Mouse (Mus musculus) CD4-positive, CD25-positive, alpha-beta regulatory T cell, adult 4 months (primary cell): Measurements from ENCODE around the gene Zfp987. TPM values are rescaled to one million over a fixed set of nuclear protein-coding genes. Genes with fewer than 3 reads are reported as not detected.
"Not testable (repeated sequence)": the region's sequence is repeated elsewhere in the genome, so short reads cannot be mapped to it uniquely, and the experiment has no call there.

Experiments used
- ATAC-seq: one replicate; pipeline ENCODE4 v1.8.0; 2017
- polyA plus RNA-seq, 2 experiments: library from polyadenylated mRNA; unstranded; fragments of 100-300 nt; shearing (Covaris generic); gene quantifications; one replicate each; pipeline ENCODE4 v1.2.1; 2017

Zfp987 gene
- polyA plus RNA-seq = 1 to 10 TPM; 3.6 to 4.3 TPM

DNA sequence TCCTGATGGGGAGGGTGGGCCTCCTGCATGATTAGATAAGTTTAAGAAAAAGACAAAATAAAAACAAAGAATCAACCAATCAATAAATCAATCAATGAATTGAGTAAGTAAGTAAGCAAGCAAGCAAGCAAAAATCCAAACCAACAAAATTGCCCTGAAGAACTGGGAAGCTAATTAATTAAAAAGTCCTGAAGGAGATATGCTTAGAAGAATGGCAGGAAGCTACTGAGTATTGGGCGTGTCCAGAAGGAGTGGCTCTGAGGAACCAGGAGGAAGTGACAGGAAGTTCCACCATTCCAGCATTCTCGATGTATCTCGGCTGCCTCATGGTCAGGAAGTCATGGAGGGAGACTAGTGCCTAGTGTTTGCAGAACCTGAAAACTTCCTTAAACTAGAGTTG, at the start of gene Zfp987:
TSS of gene Zfp987 (plus strand) at position 301 of the 400 bp plus-strand sequence.
- not testable (repeated sequence) for ATAC-seq

DNA sequence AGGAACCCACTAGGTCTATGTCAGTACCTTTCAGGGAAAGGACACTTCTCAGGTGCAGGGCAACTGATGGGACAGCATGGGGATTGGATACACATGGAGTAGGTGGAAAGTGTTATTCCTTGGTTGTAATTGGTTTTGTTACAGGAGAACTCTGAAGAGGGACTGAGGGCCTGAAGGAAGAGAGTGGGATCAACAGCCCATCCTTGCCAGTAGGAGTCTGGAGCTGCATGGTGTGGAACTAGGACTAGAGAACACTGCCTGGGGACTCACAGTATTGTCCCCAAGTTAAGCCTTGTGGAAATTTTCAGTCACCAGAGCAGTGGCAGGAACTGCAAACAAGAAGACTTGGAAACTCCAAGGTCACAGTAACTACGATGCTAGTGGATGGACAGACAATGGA, 44.6 kb upstream of the Zfp987 start:
- ATAC-seq = not testable (repeated sequence)

DNA sequence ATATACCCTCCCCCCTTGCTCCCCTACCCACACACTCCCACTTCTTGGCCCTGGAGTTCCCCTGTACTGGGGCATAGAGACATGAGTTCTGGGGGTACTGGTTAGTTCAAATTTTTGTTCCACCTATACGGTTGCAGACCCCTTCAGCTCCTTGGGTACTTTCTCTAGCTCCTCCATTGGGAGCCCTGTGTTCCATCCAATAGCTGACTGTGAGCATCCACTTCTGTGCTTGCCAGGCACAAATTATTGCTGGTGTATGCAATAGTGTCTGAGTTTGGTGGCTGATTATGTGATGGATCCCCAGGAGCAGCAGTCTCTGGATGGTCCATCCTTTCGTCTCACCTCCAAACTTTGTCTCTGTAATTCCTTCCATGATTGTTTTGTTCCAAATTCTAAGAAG, 43.7 kb upstream of the Zfp987 start:
- ATAC-seq = not testable (repeated sequence)

DNA sequence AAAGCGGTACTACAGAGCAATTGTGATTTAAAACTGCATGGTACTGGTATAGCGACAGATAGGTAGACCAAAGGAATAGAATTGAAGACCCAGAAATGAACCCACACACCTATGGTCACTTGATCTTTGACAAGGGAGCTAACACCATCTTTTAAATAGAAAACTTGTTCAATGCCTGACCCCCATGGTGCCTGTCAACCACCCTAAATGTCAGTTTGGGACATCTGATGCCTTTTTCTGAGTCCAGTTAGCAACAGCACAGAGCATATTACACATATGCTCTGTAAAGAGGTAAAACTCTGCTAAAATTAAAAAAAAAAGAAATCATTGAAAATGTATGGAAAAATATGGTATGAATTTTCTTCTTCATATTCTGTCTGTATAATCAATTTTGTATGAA, 41.8 kb upstream of the Zfp987 start:
- ATAC-seq = no peak

DNA sequence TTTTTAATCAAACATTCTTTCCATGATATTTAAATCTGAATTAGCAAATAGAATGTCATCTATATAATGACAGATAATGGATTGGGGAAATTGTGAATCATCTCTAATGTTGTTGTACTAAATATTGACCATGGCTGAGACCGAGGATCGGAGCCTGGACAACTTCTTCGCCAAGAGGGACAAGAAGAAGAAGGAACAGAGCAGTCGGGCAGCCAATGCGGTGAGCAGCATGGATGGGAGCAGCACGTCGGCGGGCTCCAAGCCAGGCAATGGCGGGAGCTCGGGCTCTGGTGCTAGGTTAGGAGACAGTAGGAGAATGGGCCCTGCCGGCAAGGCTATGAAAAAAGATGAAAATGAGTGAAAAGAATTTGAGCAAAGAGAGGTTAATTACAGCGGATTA, 38.5 kb upstream of the Zfp987 start:
- not testable (repeated sequence) for ATAC-seq

DNA sequence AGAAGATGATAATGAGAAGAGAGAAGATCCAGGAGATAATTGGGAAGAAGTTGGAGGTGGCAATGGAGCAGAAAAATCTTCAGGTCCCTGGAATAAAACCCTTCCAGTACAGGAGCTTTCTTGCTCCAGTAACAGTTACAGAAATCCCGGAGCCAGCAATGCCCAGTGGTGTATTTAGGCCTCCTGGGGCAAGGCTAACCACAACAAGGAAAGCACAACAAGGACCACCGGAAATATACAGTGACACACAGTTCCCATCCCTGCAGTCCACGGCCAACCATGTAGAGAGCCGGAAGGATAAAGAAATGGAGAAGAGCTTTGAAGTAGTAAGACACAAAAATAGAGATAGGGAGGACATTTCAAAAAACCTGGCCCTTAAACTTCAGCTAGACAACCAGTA, 38.0 kb upstream of the Zfp987 start:
- ATAC-seq = not testable (repeated sequence)

DNA sequence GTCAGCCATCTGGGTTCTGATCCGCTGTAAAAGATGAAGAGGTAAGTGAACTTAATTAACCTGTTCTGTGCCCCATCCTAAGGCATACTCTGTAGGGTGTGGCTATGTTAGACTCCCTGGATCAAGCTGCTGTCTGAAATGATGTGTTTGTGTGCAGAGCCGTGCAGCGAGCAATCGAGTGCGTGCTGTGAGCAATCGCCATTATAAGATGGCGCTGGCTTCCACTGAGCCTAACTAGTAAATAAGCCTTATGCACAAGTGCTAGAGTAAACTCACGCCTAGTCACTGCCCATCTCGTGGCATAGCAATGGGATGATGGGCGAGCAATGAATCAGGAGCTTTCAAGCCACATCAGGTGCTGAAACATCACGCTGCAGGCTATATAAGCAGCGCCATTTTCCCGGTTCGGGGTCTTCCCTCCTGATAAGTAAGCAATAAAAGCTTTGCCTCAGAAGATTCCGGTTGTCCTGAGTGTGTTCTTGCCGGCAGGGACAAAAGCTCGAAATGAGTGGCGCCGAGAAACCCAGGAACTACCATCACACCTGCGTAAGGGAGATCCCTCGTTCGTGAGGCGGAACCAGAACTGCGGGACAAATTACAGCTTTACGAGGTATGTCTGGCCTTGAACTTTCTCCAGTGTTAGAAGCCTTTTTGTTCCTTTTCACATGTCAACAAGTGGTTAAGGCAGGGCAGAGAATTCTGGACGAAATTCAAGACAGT, 37.0 kb upstream of the Zfp987 start:
- ATAC-seq = not testable (repeated sequence)

DNA sequence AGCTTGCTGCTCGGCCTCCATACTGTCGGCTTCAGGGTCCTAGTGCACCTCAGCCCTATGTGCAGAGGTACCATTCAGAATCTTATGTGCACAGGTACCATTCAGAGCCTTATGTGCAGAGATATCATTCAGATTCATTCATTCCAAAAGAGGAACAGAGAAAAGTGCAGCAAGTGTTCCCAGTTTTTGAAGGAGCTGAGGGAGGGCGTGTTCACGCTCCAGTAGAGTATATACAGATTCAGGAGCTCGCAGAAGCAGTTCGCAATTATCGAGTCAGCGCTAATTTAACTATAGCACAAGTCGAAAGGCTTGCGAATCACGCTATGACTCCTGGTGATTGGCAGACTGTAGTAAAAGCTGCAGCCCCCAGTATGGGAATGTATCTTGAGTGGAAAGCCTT, 36.0 kb upstream of the Zfp987 start:
- not testable (repeated sequence) for ATAC-seq

DNA sequence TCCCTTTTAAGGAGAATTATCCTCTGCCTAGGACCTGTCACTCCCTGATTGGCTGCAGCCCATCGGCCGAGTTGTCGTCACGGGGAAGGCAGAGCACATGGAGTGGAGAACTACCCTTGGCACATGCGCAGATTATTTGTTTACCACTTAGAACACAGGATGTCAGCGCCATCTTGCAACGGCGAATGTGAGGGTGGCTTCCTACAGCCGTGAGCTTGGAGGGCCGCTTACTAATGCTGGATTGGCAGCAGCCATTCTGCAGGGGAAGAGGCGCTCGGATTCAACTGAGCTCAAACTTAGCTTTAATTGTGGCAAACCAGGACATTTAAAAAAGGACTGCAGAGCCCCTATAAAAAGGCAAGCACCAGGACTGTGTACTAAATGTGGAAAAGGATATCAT, 35.1 kb upstream of the Zfp987 start:
- ATAC-seq = not testable (repeated sequence)

DNA sequence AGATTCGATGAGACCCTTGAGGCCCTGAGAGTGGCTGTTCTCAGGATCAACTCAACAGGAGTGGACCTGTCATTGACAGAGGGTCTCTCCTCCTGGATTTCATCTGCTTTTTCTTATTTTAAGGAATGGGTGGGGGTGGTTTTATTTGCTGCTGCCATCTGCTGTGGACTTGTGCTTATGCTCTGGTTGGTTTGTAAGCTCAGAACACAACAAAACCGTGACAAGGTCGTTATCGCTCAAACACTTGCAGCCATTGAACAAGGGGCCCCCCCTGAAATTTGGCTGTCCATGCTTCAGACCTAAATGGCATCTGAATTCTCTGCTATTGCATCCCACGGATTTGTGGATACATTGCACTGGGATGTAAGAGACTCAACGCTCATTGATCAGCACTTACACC, 34.1 kb upstream of the Zfp987 start:
- not testable (repeated sequence) for ATAC-seq

DNA sequence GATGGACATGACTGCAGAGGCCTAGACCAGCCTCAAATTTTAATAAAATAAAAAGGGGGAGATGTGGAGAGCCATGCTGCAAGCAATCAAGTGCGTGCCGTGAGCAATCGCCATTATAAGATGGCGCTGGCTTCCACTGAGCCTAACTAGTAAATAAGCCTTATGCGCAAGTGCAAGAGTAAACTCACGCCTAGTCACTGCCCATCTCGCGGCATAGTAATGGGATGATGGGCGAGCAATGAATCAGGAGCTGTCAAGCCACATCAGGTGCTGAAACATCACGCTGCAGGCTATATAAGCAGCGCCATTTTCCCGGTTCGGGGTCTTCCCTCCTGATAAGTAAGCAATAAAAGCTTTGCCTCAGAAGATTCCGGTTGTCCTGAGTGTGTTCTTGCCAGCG, 33.5 kb upstream of the Zfp987 start:
- ATAC-seq = not testable (repeated sequence)

DNA sequence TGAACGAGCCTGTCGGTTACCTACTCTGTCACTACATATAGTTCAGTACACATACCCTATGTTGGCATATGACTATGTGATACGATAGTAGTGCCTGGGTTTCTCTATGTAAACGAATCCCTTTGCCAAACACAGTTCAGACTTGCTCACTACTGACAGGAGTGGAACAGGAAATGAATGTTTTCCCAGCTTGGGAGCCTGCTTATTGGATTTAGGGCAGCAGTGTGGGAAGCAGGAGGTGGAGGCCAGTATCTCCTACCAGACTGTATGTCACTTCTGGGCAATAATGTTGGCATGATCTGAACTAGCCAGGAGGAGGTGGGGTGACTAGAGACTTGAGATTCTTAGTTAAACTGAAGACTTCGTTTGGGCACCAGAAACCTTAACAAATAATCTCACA, 32.3 kb upstream of the Zfp987 start:
- ATAC-seq = not testable (repeated sequence)

DNA sequence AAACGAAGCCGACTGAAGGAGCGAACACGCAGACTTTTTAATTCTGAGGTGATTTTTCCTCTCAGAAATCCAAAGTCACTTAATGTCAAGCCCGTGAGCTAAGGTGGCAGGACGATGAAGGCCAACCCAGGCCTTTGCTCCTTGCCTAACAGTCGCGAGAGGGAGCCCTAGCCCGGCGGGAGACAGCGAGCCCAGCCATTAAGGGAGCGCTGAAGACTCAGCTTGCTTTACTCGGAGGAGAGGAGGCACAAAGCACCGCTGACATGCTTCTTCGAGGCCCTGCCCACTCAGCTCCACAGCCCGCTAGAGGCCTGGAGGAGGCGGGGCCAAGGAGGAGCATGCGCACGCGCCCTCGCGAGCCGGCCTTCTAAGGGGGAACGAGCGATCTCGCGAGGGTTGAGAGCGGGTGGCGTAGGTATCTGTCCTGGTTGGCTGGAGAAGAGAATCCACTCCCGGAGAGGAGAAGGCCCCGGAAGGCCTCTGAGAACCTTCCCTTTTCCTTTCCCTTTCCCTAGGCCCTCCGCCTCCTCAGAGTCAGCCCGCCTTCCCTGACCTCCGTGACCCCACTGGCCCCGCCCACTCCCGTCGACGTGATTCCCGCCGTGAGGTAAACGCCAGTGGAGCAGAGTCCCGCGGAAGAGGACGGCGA, 30.0 kb upstream of the Zfp987 start:
- ATAC-seq = not testable (repeated sequence)

DNA sequence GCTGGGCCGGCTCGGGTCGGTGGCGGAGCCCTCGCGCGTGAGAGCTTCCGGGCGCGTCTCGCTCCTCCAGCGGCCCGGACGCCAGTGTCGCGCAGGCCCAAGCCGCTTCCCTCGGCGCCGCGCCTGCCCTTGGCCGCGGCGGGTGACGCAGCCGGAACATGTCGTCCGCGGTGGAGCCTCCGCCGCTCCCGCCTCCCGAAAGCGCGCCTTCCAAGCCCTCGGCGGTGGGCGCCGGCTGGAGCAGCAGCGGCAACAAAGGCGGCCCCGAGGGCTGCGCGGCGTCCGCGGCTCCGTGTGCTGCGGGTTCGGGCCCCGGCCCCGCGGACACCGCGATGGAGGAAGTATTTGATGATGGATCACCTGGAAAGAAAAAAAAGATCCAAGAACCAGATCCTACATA, 29.5 kb upstream of the Zfp987 start:
- ATAC-seq = not testable (repeated sequence)

DNA sequence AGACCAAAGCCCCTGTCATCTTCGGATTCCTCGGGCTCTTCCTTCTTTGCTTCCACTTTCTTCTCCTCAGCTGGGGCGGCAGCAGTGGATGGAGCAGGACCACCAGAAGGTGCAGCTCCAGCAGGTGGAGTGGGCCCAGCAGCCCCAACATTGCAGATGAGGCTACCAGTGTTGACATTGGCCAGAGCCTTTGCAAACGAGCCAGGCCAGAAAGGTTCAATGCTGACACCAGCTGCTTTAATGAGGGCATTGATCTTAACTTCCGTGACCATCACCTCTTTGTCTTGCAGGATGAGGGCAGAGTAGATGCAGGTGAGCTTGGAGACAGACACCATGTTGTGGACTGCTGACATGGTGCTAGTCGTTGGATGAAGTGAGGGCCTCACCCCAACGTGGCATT, 23.8 kb upstream of the Zfp987 start:
- ATAC-seq = not testable (repeated sequence)

DNA sequence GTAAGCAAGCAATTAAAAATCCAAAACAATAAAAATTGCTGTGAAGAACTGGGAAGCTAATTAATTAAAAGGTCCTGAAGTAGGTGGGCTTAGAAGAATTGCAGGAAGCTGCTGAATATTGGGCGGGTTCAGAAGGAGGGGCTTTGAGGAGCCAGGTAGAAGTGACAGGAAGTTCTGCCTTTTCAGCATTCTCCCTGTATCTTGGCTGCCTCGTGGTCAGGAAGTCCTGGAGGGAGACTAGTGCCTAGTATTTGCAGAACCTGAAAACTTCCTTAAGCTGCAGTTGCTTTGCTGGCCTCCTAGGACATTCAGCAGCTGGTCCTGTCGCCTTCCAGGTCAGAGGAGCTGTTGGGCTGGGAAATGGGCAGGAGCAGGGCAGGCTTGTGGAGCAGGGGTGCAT, 4.3 kb downstream of the Zfp987 start:
- not testable (repeated sequence) for ATAC-seq

DNA sequence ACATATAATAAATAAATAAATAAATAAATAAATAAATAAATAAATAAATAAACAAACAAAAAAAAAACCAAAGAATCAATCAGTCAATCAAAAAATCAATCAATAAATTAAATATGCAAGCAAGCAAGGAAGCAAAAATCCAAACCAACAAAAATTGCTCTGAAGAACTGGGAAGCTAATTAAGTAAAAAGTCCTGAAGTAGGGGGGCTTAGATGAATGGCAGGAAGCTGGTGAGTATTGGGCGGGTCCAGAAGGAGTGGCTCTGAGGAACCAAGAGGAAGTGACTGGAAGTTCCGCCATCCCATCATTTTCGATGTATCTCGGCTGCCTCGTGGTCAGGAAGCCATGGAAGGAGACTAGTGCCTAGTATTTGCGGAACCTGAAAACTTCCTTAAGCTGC, 59.4 kb downstream of the Zfp987 start, which contains the start of gene Zfp600:
TSS of gene Zfp600 (plus strand) at position 301 of the 400 bp plus-strand sequence.
- ATAC-seq = not testable (repeated sequence)

DNA sequence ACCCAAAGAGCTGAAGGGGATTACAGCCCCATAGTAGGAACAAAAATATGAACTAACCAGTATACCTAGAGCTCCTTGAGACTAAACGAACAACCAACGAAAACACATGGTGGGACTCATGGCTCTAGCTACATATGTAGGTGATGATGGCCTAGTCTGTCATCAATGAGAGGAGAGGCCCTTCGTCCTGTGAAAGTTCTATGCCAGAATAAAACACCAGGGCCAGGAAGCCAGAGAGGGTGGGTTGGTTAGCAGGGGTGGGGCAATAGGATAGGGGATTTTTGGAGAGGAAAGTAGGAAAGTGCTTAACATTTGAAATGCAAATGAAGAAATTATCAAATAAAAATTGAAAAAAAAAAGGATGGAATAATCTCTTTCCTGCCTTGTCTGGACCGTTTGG, 65.8 kb downstream of the Zfp987 start:
- ATAC-seq = not testable (repeated sequence)

DNA sequence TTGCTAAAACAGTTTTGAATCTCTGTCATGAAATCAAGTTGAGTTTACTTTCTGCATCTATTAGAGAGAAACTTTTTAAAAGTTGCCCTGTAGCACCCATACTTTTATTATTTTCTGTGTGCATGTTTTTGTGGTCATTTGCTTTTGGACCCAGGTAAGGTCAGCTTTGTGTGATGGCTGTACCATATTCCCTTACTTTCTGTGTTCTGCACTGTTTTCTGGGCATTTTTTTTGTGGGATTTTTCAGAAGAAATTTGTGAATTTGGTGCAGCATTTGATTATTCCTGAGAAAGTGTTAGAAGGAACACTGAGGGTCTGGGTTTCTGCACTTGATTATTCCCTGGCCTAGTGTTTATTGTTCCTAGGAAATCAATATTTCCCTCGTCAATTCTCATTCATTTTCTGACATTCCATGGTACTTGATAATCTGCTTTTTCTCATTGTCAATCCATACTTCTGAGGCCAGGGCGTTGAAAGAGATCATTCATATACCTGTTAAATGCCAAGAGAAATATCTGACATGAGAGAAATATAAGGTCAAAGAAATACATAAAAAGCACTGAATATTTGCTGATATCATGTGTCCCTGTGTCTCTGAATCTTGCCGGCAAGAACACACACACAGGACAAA, 70.2 kb downstream of the Zfp987 start:
- peak; percentile 37 for ATAC-seq

DNA sequence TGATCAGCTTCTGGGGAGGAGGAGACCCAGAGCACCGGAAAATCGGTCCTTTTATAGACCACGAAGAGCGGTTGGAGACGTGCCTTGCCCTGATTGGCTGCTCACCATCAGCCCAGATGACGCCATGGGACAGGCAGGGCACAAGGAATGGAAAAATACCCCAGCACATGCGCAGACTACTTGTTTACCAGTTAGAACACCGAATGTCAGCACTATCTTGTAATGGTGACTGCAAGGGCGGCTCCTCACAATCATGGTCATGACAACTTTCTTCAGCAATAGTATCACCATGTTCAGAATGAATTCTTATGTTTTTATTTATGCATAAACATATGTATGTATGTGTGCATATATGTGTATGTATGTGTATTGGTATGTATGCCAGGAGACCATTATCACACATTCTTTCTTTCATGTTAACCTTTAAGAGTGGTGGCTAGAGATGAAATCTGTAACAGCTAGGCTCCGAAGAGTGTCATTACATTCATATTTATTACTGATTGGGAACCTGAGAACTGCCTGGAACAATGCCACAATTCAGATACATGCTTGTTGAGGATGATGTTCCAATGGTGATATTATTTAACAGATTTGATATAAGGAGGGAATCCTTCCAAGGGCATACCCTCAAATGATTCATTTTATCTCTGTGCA, 70.9 kb downstream of the Zfp987 start:
- ATAC-seq = peak; percentile 11

DNA sequence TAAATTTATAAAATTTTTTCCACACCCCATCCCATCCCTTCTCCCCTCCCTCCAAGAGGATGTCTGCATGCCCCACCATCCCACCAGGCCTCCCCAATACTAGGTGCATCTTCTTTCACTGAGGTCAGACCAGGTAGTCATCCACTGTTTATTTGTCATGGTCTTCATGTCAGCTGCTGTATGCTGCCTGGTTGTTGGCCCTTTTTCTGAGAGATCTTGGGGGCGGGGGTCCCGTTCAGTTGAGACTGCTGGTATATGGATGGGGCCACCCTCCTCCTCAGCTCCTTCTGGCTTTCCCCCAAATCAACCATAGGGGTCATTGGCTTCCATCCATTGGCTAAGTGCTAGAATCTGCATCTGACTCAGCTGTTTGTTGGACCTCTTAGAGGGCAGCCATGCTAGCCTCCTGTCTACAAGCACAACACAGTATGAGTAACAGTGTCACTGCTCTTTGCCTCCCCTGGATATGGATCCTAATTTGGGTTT, 71.7 kb downstream of the Zfp987 start:
- ATAC-seq = not testable (repeated sequence)

DNA sequence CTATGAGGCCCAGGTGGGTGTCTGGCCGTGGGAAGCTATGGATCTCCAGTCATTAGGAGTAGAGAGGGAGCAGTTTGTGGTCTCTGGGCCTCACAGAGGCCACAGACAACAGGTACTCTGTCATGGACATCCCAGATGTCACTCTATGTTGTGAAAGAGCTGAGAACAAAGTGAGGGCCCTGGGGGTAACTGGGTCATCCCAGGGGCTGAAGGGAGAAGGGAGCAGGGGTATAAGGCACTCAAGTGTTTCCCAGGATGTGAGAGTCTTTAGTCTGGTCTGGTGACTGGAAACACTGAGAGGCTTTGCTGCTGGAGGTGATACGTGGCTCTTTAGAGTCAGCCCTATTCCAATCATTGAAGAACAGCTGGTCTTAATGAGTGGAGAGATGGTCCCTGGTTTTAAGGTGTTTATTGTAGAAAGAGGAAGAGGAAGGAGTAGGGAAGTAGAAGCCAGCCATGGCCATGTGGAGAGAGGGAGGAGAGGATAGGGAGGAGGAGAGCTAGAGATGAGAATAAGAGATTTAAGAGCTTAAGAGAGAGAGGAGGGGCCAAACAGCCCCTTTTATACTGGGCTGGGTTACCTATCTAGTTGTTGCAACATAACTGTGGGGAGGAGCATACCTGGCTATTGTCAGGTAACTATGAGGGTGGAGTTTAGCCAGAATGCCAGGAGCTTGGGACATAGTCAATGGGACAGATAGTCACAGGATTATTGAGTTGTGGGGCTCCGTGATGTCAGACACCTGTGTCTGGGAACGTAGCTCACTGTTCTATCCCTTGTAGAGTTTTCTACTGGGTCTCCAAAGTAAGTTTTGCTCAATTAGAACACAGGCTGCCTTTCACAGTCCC, 76.5 kb downstream of the Zfp987 start:
- ATAC-seq = not testable (repeated sequence)
